Mouse (Mus musculus) lung, postnatal 36 days (tissue): Measurements from ENCODE around the gene Galnt18.

Experiments used
- DNase-seq: peaks from one replicate; pipeline ENCODE4 v3.0.0; 2022; ENCODE audit warnings: mixed read lengths

Galnt18 gene

GRCm38 (mm10) chr7:111631265-111631664, 148.5 kb downstream of the Galnt18 start:
- no peak for DNase-seq

DNA sequence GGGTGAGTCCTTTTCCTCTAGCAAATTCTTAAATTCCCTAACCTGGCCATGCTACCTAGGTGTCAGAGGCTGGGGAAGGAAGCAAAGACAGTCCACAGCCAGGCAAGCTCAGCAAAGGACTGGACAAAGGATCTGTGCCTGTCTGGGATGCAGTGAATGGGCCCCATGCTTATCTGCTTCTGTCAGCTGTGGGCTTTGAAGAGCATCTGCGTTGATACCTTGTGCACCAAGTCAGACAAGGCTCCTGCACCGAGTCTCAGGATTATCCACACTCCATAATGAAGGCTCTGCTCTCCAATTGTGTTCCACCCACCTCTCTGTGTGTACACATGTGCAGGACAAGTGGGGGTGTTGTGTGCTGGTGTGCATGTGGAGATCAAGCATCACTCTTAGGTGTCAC, 153.5 kb downstream of the Galnt18 start:
- no peak for DNase-seq

- DNase-seq: no peak
Measured at GRCm38 (mm10) chr7:111625736-111626135, 154.0 kb downstream of the Galnt18 start.

DNA sequence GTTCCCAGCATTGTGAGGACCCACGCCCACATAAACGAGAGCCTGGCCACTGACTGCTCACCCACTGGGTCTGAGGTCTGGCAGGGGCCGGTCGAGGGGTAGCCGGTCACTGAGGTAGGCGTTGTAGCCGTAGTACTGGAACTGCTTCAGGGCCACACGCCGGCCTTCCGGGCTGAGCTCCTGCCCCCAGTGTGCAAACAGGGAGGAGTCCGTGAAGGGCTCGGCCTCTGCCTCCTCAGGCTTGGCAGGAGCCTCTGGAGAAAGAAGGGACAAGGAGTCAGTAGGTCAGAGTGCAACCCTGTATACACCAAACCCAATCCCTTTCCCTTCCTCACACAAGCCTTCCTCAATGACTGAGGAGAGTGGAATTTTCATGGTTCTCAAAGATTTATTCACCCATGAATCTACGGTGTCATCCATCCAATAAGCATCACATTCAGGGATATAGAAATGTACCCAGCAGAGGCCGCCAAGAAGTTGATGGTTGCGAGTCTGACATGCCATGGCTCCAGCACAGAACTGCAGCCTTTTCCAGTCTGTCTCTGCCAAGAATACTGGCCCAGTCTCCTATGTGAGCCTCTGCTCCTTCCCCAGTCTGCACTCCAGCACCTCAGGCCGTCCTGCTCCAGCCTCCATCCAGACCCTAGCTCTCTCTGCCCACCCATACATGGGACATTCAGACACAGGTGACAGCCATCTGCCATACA, 163.4 kb downstream of the Galnt18 start:
- DNase-seq: peak; percentile 54

GRCm38 (mm10) chr7:111614471-111614870, 165.3 kb downstream of the Galnt18 start:
- peak; percentile 19 for DNase-seq

DNA sequence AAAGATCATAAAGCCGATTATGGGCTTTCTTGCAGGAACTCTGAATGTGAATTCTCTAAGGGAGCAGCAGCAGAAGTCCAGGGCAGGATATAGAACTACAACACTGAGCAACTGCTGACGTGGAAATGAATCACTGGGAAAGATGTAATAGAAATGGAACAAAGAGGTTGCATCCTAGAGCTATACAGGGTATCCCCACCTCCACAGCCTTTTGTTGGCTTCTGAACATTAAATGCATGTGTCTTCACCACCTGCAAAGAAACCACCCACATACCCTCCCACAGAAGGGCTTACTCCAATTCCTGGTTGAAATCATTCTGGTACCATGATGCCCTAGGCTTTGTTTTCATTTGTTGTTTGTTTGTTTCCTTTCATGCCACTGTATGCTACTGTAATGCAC, 172.3 kb downstream of the Galnt18 start:
- no peak for DNase-seq

GRCm38 (mm10) chr7:111606091-111606490, 173.7 kb downstream of the Galnt18 start:
- peak; percentile 35 for DNase-seq

DNA sequence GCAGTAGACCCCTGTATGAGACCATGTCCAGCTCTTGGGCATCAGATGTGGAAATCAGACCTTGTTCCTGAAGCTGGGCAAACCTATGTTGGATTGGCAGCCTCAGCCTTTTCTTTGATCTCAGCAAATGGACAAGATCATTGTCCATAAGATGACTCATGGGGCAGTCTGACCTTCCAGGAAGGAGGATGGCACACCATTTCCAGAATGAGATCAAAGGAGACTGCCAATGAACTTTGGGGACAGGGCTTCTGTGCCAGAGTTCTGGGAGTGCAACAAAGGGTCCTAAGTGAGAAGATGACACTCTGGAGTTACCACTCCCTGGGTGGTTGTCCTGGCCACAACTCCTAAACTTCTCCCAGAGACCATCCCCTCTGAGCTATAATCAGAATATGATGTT, 174.1 kb downstream of the Galnt18 start:
- no peak for DNase-seq

DNA sequence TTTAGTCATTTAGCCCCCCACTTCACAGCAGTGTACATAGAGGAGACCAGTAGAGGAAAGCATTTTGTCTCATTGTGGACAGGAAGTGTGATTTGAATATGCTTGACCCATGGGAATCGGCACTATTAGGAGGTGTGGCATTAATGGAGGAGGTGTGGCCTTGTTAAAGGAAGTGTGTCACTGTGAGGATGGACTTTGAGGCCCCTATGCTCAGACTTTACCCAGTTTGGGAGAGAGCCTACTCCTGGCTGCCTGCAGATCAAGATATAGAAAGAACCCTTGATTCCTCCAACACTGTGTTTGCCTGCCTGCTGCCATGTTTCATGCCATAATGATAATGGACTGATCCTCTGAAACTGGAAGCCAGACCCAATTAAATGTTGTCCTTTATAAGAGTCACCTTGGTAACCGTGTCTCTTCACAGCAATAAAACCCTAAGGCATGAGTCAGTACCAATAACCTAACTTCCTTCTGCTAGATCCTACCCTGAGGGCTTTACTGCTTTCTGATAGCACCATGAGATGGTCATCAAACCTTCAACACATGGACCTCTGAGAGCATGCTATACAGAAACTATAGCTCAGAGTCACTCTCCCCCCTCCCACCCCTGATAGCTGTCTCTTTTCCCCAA, 175.1 kb downstream of the Galnt18 start:
- no peak for DNase-seq

GRCm38 (mm10) chr7:111603186-111603585, 176.6 kb downstream of the Galnt18 start:
- DNase-seq: no peak

GRCm38 (mm10) chr7:111601339-111602067, 178.3 kb downstream of the Galnt18 start:
- DNase-seq: no peak

GRCm38 (mm10) chr7:111600756-111601155, 179.0 kb downstream of the Galnt18 start:
- no peak for DNase-seq

DNA sequence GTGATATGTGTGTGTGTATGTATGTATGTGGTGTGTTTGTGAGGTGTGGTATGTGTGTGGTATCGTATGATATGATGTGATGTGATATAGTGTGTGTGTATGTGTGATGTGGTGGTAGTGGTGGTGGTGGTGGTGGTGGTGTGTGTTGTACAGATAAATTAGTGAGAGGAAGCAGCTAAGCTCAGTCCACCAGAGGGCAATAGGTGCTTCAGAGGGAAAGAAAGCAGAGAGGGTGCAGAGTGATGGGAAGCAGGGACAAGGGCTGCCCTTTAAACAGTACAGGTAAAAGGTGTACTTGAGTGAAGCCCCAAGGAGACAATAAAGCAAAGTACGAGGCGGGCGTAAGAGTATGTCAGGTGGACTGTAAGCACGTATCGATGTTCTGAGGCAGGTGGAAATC, 186.1 kb downstream of the Galnt18 start:
- DNase-seq: no peak

- DNase-seq: peak; percentile 44
Measured at GRCm38 (mm10) chr7:111589506-111590125, 190.2 kb downstream of the Galnt18 start.

DNA sequence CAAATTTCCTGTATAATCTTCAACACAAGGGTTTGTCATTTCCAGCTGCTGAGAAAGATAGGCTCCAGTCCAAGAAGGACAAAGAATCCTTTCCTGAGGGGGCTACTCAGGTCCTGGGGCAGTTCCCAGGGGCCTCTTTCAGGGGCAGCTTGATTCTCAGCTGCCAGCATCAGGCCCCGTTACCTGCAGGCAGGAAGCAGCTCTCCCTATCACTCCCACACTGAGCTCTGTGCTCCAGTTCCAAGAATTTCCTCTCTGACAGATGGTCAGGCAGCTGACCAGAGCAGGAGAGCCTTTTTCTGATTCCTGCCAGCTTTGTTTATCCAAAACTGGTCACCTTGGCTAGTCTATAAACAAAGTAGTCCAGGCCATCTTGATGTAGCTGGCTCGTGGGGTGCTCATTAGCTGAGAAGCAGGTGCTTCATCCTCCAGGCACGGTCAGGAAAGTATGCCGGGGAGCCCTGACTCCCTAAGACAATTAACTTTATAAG, 191.4 kb downstream of the Galnt18 start:
- peak; percentile 76 for DNase-seq

DNA sequence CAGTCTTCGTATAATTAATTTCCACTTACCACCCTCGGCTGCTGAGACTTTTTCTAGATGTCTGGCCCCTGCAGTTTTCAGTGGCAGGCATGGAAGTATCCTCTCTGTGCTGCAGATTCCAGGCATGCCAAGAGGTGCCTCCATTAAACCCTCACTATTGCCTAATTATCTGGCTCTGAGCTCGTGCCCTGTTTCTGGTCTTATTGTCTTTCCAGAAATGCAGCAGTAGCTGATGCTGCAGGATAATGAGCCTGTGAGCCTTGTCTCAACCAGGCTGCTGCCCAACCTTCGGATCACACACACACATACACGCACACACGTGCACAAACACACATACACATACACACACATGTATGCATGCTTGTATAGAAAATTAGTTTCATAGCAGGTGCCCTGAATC, 199.2 kb downstream of the Galnt18 start:
- DNase-seq: no peak

DNA sequence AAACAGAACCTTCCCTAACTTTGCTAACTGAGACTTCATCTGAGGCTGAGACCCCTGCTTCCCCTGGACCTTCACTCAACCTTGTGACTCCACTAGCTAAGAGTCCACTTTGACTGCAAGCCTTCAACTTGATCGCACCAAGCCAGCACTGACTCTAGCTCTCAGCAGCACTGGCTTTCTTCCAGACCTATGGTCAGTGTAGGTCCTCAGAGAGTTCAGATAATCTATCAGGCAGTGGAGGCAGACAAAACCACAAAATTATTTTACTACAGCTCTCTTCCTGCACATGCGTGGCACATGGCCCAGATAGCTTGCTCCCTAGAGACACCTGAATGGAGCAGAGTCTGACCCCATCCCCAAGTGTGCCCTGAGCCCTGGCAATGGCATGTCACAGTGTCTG, 204.7 kb downstream of the Galnt18 start:
- no peak for DNase-seq

DNA sequence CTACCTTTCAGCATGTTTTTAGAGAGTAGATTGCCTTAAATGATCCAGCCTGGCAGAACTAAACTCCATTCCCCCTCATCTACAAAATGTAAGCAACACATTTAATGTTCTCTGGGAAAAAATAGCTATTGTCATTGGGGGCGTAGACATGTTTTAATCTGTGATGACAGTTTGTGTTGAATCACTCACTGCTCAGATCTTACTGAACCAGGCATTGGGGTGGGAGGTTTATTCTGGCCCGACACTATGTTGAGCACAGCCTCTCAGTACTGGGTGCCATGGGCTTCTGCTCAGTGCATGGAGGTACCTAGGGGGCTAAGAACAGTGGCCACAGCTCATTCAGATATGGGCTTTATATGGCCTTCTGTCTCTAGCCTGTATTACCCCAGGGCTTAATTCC, 207.4 kb downstream of the Galnt18 start:
- DNase-seq: no peak

DNA sequence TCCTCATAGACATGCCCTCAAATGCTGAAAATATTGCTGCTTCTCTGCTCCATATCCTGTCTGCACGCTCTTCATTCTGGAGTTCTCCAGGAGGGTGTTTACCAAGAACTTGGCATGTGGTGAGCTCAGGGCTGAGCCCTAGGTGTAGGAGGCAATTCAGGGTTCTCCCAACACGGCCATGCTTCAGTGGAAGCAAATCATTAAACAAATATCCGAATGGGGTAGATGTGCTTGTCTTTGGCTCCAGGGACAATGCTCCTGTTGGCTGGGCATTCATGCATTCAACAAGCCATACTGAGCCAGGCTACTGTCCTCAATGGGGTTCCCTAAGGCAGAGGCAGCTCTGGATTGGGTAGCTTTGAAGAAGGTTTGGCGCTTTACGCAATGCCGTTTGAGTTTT, 212.9 kb downstream of the Galnt18 start:
- DNase-seq: no peak

DNA sequence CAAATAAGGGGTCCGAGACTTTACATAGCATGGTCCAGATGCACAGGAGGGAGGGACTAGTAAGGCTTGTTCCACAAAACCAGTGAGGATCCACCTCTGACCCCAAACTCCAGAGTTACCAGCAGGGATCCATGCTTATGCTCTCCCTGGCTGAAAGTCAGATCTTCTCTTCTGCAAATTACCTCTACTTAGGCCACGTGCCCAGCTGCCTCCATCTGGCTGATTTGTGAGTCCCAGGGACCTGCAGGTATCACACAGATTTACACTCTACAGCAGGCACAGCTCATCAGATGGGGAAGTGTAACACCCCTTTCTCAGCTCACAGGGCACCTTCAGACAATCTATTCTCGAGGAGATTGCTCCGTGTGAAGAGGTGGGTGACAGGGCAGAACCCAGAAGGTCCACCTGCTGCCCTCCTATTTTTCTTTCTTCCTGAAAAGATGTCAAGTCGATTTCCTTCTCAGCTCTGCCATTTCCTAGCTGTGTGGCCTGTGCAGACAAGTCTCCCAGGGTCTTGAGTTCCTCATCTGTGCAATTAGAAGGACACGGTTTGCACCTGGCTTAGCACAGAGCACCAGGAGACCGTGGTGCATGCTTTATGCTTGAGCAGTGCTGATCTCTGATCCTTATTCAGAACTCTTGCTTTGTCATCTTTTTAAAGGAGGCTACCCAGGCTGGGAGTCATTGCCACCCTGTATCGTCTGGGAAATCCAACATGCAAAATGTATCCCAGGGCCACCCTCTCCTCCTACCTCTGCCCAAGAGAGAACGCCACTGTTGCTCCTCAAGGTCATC, 216.3 kb downstream of the Galnt18 start:
- no peak for DNase-seq

GRCm38 (mm10) chr7:111560097-111560496, 219.7 kb downstream of the Galnt18 start:
- DNase-seq: peak; percentile 28

DNA sequence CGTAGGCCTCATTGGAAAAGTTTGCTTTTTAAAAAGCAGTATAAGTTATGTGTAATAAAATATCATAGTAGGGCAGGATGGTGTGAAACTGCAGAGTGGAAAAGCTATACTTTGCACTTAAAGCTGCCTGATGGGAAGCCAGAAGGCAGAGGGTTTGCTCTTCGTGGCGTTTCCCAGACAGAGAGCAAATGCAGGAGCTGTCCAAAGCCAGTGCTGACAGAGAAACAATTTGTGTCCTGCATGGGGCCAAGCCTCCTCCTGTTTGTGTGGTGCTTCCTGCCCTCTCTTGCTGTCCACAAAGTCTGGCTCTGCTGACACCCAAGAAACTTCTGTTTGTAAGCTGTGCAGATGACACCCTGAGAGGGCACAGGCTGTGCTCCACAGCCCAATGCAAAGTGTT, 220.8 kb downstream of the Galnt18 start:
- DNase-seq: peak; percentile 12

DNA sequence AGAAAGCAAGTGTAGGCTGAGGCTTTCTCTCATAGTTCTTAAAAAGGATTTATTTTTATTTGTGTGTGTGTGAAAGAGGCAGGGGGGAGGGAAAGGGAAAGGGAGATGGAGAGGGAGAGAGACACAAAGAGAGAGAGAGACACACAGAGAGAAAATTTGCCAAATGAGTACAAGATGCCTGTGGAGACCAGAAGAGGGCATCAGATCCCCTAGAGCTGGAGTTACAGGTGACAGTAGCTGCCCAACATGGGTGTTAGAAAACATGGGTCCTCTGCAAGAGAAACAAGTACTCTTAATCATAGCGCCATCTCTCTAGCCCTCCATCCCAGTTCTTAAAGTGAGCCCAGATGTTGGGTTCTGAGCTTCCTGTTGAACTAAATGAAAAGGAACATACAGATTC, 228.8 kb downstream of the Galnt18 start:
- DNase-seq: peak; percentile 11
